ENCODE assay signal across 9 mouse cellular contexts in the genomic region with DNA sequence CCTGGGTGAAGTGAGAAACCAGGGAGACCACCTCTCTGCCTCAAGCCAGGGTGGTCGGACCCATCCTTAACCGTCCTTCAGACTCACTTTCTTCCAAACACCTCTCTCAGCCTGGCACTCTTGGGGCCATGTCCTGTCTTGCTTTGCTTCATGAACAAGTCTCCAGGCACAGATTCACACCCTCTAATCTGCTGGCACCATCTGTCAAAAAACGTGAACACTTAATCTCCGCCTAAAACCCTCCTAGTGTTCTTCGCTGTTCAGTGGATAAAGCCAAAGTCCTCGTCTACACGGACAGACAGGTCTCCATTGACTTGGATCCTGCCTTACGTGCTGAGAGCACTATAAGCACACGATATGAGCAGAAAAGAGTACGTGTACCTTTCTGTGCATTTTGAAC. TPM values are rescaled to one million over a fixed set of nuclear protein-coding genes. Genes with fewer than 3 reads are reported as not detected.
DNase-seq lines count a peak whose midpoint lies in the region; ATAC-seq and TF ChIP-seq lines count a peak whose summit lies in the region.
"Had no signal": no experiment of that assay in that cellular context is flagged by ENCODE, and none has a peak within 500 bp of the region (broad histone marks: within the 10 kb centered on the region; RNA-seq: fewer than 3 reads in every experiment).

A gene (plus strand): TSS at position 301 of the 400 bp plus-strand sequence.

- intact Hi-C loops in left cerebral cortex, adult 2 months (cut with DNase I): loop anchor here (2.0 to 5.0 kb wide), 2 partner anchors 110 to 207 kb away; no protein-coding TSS in a partner anchor
- intact Hi-C loops in gastrocnemius, postnatal 14 days (cut with DNase I; ENCODE audit: low total_unique reads): no loop called here

- H3K4me3 ChIP-seq in left cerebral cortex, adult 2 months: peak within 1 kb of the TSS; percentile 50
- 0 out of 2 replicates have a peak within 1 kb of the TSS, but pooled peaks have one; percentile 6 for H3K4me3 ChIP-seq in embryonic fibroblast, embryonic 13.5 days (ENCODE audit: insufficient read depth, low read length)
- H3K4me3 ChIP-seq in intestine, postnatal 0 days (ENCODE audit: low read depth, low read length): peak within 1 kb of the TSS; percentile 33
- H3K4me3 ChIP-seq in neural tube, embryonic 12.5 days: peak within 1 kb of the TSS; percentile 49

- H3K27ac ChIP-seq in left cerebral cortex, adult 2 months: peak within 1 kb of the TSS; percentile 78
- H3K27ac ChIP-seq in embryonic fibroblast, embryonic 13.5 days (ENCODE audit: insufficient read depth, low read length): no peak within 1 kb of the TSS
- H3K27ac ChIP-seq in intestine, postnatal 0 days (ENCODE audit: low read depth, low read length): no peak within 1 kb of the TSS
- H3K27ac ChIP-seq in neural tube, embryonic 12.5 days: no peak within 1 kb of the TSS

- no peak for TF ChIP-seq CTCF in left cerebral cortex, adult 2 months (IDR thresholded peaks at IDR 0.05)
- TF ChIP-seq CTCF in embryonic fibroblast, embryonic 13.5 days (IDR thresholded peaks at IDR 0.05; ENCODE audit: borderline replicate concordance, insufficient read depth, low read length): no peak
- TF ChIP-seq CTCF in intestine, postnatal 0 days (IDR thresholded peaks at IDR 0.05; ENCODE audit: low read depth): no peak

- no peak within 1 kb of the TSS for H3K9ac ChIP-seq in intestine, postnatal 0 days (ENCODE audit: low read depth, low read length)
- peak within 1 kb of the TSS; percentile 56 for H3K9ac ChIP-seq in neural tube, embryonic 12.5 days

- peak within 1 kb of the TSS; percentile 60 for H3K4me2 ChIP-seq in intestine, postnatal 0 days (replicated peaks; ENCODE audit: low read depth)
- H3K4me2 ChIP-seq in neural tube, embryonic 12.5 days (replicated peaks): peak within 1 kb of the TSS; percentile 91

- no peak for DNase-seq in left cerebral cortex, adult 2 months (ENCODE audit: extremely low spot score in 1 of 2, low spot score in 2 of 2)
- DNase-seq in left cerebral cortex, adult 9 months (ENCODE audit: low spot score in 2 of 2): no peak
- no peak for DNase-seq in gastrocnemius, postnatal 14 days
- DNase-seq in gastrocnemius, postnatal 10 days: no peak
- DNase-seq in thymus, postnatal 0 days (ENCODE audit: low spot score): no peak
- DNase-seq: cerebellum, postnatal 36 days had no signal

- H3K4me1 ChIP-seq in embryonic fibroblast, embryonic 13.5 days (ENCODE audit: control insufficient read depth, insufficient read depth, low read length): no peaks in the 10 kb centered on the region; the same call in 1 of the 2 replicates
- H3K4me1 ChIP-seq in intestine, postnatal 0 days (replicated peaks; ENCODE audit: control insufficient read depth, insufficient read depth, low read length): no peaks in the 10 kb centered on the region
- H3K4me1 ChIP-seq in neural tube, embryonic 12.5 days: no peaks in the 10 kb centered on the region

- no peaks in the 10 kb centered on the region for H3K9me3 ChIP-seq in intestine, postnatal 0 days (ENCODE audit: control insufficient read depth)
- H3K9me3 ChIP-seq in neural tube, embryonic 12.5 days: no peaks in the 10 kb centered on the region

- no peak for ATAC-seq in intestine, postnatal 0 days
- ATAC-seq in neural tube, embryonic 12.5 days (ENCODE audit: low FRiP score, low read depth): no peak

- H3K27me3 ChIP-seq in intestine, postnatal 0 days (replicated peaks; ENCODE audit: control insufficient read depth, insufficient read depth, low read length): peaks cover 10% of the 10 kb centered on the region
- H3K27me3 ChIP-seq in neural tube, embryonic 12.5 days (replicated peaks): peaks cover 18% of the 10 kb centered on the region; the same call in 1 of the 2 replicates

- H3K36me3 ChIP-seq in intestine, postnatal 0 days (ENCODE audit: control insufficient read depth, insufficient read depth): no peaks in the 10 kb centered on the region
- no peaks in the 10 kb centered on the region for H3K36me3 ChIP-seq in neural tube, embryonic 12.5 days

- 86% methylated on average over 10 of the region's 10 CpGs for WGBS in intestine, postnatal 0 days
- WGBS in neural tube, embryonic 12.5 days: 92% methylated on average over 10 of the region's 10 CpGs

- TF ChIP-seq POLR2A in embryonic fibroblast, embryonic 13.5 days (IDR thresholded peaks at IDR 0.05; ENCODE audit: low read depth, low read length): no peak

RNA-seq across cellular contexts. Expression of the gene that starts here (rescaled TPM):
- total RNA-seq in left cerebral cortex, adult 2 months (2021): 10 to 100 TPM; 21.5 to 22.6 TPM
- polyA plus RNA-seq in embryonic fibroblast, embryonic 13.5 days (2011; ENCODE audit: insufficient read length, low read depth, missing spikeins): 0.23 TPM in 1 of 2 replicates, not detected in the other
- 1.3 and 1.9 TPM in 2 replicates for polyA plus RNA-seq in intestine, postnatal 0 days (2015; fragmentation: Nextera tagmentation; extraction: Ambion mirVana)
- polyA plus RNA-seq in neural tube, embryonic 12.5 days (2016; fragmentation: Nextera tagmentation; extraction: Ambion mirVana): 0.17 and 0.39 TPM in 2 replicates
- total RNA-seq in gastrocnemius, postnatal 14 days (2021): not detected
- not detected for total RNA-seq in gastrocnemius, postnatal 10 days (2021)
- polyA plus RNA-seq in thymus, postnatal 0 days (2015; fragmentation: Nextera tagmentation; extraction: Ambion mirVana): 0.04 TPM in 1 of 2 replicates, not detected in the other

Comparison
In these comparisons a context has a peak if more than half of its experiments do, and no peak if none do; other contexts are left out.
1. RNA of the gene that starts here (total RNA-seq): 21.5 to 22.6 TPM in left cerebral cortex, adult 2 months; not detected in gastrocnemius, postnatal 10 days and not detected in gastrocnemius, postnatal 14 days; every median in the first group is over 10 times any median in the second.
2. Peak in every context shown above with its lines, with median percentiles within 50 percentile points of each other: H3K4me3 ChIP-seq.